Mouse (Mus musculus): Measurements from ENCODE around the gene Apol8. TPM values are rescaled to one million over a fixed set of nuclear protein-coding genes. Genes with fewer than 3 reads are reported as not detected.
A peak's percentile ranks its signal among the peaks of the same experiment; 100 is the strongest.

Gene Apol8
- under 1 TPM; 0.07 to 0.73 TPM for total RNA-seq (2021)
- long read RNA-seq, experiment 1: 0 reads
- long read RNA-seq, experiment 2: 0 reads

- peak; percentile 47 for DNase-seq (ENCODE audit: low spot score)
Observed at GRCm38 (mm10) chr15:77756848-77757247, at the start of gene Apol8. Gene Apol8 (minus strand): TSS chr15:77757003.

- no peak for DNase-seq (ENCODE audit: low spot score)
Observed at GRCm38 (mm10) chr15:77805657-77806056, 48.9 kb upstream of the Apol8 start.

- no peak for DNase-seq (ENCODE audit: low spot score)
Observed at GRCm38 (mm10) chr15:77804949-77805348, 48.1 kb upstream of the Apol8 start.

GRCm38 (mm10) chr15:77804460-77804859 lies 47.7 kb upstream of the Apol8 start:
- no peak for DNase-seq (ENCODE audit: low spot score)

GRCm38 (mm10) chr15:77803747-77804146 lies 46.9 kb upstream of the Apol8 start:
- DNase-seq (ENCODE audit: low spot score): no peak

GRCm38 (mm10) chr15:77802992-77803391 lies 46.2 kb upstream of the Apol8 start:
- DNase-seq (ENCODE audit: low spot score): no peak

GRCm38 (mm10) chr15:77801188-77801587 lies 44.4 kb upstream of the Apol8 start:
- no peak for DNase-seq (ENCODE audit: low spot score)

GRCm38 (mm10) chr15:77800511-77800910 lies 43.7 kb upstream of the Apol8 start:
- peak; percentile 73 for DNase-seq (ENCODE audit: low spot score)

- DNase-seq (ENCODE audit: low spot score): no peak
Observed at GRCm38 (mm10) chr15:77799491-77800474, 43.0 kb upstream of the Apol8 start.

- DNase-seq (ENCODE audit: low spot score): no peak
Observed at GRCm38 (mm10) chr15:77798664-77799490, 42.1 kb upstream of the Apol8 start.

- no peak for DNase-seq (ENCODE audit: low spot score)
Observed at GRCm38 (mm10) chr15:77797609-77798411, 41.0 kb upstream of the Apol8 start.

GRCm38 (mm10) chr15:77796409-77797035 lies 39.7 kb upstream of the Apol8 start:
- no peak for DNase-seq (ENCODE audit: low spot score)

- no peak for DNase-seq (ENCODE audit: low spot score)
Observed at GRCm38 (mm10) chr15:77794908-77795356, 38.1 kb upstream of the Apol8 start.

GRCm38 (mm10) chr15:77794138-77794907 lies 37.5 kb upstream of the Apol8 start:
- DNase-seq (ENCODE audit: low spot score): no peak

GRCm38 (mm10) chr15:77793554-77793953 lies 36.8 kb upstream of the Apol8 start:
- peak; percentile 53 for DNase-seq (ENCODE audit: low spot score)

GRCm38 (mm10) chr15:77793094-77793493 lies 36.3 kb upstream of the Apol8 start:
- DNase-seq (ENCODE audit: low spot score): no peak

- no peak for DNase-seq (ENCODE audit: low spot score)
Observed at GRCm38 (mm10) chr15:77792056-77792455, 35.3 kb upstream of the Apol8 start.

GRCm38 (mm10) chr15:77790656-77791405 lies 34.0 kb upstream of the Apol8 start:
- no peak for DNase-seq (ENCODE audit: low spot score)

GRCm38 (mm10) chr15:77789186-77789585 lies 32.4 kb upstream of the Apol8 start:
- no peak for DNase-seq (ENCODE audit: low spot score)

All from gastrocnemius, adult 18-20 months (tissue).